Mouse (Mus musculus) bone marrow macrophage, adult 2 months (primary cell): Measurements from ENCODE around the gene Parva. TPM values are rescaled to one million over a fixed set of nuclear protein-coding genes. Genes with fewer than 3 reads are reported as not detected.

Experiments
- H3K27ac ChIP-seq: 2 replicates; pipeline ENCODE4 v1.5.1; 2012; ENCODE audit warnings: low read depth, low read length; ENCODE audit not compliant: insufficient read depth
- H3K4me1 ChIP-seq: 2 replicates; pipeline ENCODE4 v1.6.1; 2012; ENCODE audit warnings: low read length; ENCODE audit not compliant: control insufficient read depth, insufficient read depth
- H3K4me3 ChIP-seq: 2 replicates; pipeline ENCODE4 v1.5.1; 2012; ENCODE audit warnings: mild to moderate bottlenecking, low read length, moderate library complexity; ENCODE audit not compliant: insufficient read depth
- CTCF ChIP-seq: IDR thresholded peaks from 2 replicates; pipeline ENCODE4 v1.5.1; 2012; ENCODE audit warnings: low read depth, mild to moderate bottlenecking, low read length, moderate library complexity
- POLR2A ChIP-seq: IDR thresholded peaks from 2 replicates; pipeline ENCODE4 v1.6.1; 2012; ENCODE audit warnings: mild to moderate bottlenecking, low read depth, low read length, borderline replicate concordance
- polyA plus RNA-seq: library from polyadenylated mRNA; stranded (reverse); fragments of >200 nt; gene quantifications from 2 replicates; pipeline ENCODE4 v1.2.4, GENCODE M21; 2012; ENCODE audit not compliant: missing spikeins, insufficient read depth, insufficient read length

Gene Parva
- polyA plus RNA-seq, 1 experiment, result 0.71 TPM

- H3K4me3 ChIP-seq, result no peak overlapping the region
- H3K27ac ChIP-seq, result no peak overlapping the region
- no peaks in the 10 kb centered on the region for H3K4me1 ChIP-seq
- no peak for TF ChIP-seq CTCF
- no peak for TF ChIP-seq POLR2A
Measured at GRCm38 (mm10) chr7:112397786-112398185, 29.5 kb upstream of the Parva start.

GRCm38 (mm10) chr7:112399425-112400170 lies 27.7 kb upstream of the Parva start:
- H3K4me1 ChIP-seq, result no peaks in the 10 kb centered on the region
- no peak overlapping the region for H3K4me3 ChIP-seq
- TF ChIP-seq POLR2A, result no peak
- TF ChIP-seq CTCF, result no peak
- H3K27ac ChIP-seq, result no peak overlapping the region

DNA sequence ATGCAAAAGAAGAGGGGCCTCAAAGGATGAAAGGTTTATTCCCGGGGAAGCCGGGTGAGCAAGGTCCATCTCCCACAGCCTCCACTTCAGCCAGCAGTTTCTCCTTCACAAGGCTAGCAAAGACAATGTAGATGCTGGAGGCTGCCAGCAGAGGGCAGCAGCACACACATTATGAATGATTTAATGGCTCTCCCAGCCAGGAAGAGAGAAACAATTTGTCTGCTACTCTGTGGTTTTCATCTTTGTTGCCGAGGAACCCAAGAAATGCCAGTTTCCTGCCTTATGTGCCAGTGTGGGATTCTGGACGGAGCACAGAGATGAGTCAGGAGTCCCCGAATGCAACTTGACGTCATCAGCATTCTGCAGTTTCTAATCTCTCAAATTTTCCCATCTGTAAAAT lies 27.1 kb upstream of the Parva start:
- no peak for TF ChIP-seq POLR2A
- peak; percentile 87 for TF ChIP-seq CTCF
- peaks cover 5% of the 10 kb centered on the region for H3K4me1 ChIP-seq
- no peak overlapping the region for H3K27ac ChIP-seq

DNA sequence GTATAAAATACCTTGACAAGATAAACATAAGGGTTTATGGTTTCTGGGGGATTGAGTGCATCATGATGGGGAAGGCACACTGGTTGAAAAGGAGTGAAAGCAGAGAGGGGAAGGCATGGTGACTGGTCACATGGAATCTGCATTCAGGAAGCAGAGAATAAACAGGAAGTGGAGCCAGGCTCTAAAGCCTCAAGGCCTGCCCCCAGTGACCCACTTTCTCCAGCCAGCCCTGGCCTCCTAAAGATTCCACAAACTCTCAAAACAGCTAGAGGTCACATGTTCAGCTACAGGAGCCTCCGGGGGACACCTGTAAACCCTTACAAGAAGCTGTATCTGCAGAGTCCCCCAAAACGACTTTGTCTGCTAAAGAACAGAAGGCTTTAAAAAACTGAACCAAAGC lies 22.2 kb upstream of the Parva start:
- no peak overlapping the region for H3K4me3 ChIP-seq
- H3K27ac ChIP-seq, result no peak overlapping the region
- peaks cover 8% of the 10 kb centered on the region for H3K4me1 ChIP-seq
- no peak for TF ChIP-seq POLR2A
- TF ChIP-seq CTCF, result no peak

More for the DNA sequence above, 27.1 kb upstream of the Parva start:
- H3K4me3 ChIP-seq, result no peak overlapping the region

DNA sequence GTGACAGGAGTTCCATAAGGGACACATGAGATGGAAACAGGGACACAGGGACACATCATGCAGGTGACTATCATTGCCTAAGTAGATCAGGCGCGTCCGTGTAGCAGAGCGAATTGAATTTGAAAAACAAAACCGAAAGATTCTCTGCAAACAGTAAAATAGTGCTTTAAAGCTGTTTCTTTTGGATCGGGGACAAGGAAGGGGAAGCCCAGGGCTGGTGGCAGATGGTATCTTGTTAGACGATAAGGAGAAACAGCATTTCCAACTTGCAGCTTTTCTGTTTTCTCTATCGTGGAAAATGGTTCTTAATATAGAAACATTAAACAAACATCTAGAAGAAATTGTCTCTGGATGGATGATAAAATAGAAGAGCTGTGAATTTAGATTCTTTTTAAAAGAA lies 21.7 kb upstream of the Parva start:
- peaks cover 8% of the 10 kb centered on the region for H3K4me1 ChIP-seq
- H3K4me3 ChIP-seq, result no peak overlapping the region
- TF ChIP-seq POLR2A, result no peak
- TF ChIP-seq CTCF, result no peak
- H3K27ac ChIP-seq, result no peak overlapping the region

DNA sequence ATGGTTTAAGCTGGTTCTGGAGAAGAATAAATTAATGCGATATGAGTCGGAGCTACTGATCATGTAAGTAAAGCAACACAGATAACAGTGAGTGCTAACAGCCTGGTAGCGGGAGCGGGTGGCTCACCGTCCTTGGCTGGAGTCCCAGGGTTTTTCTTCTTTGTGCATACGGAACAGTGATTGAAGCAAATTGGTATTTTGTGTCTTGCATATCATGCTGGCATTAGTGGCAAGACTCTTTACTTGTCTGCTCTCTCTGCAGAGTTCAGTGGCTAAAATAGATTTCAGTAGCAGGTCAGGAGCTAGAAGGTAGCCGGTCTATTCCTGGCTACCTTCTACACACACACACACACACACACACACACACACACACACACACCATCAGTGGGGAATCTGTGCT lies 19.7 kb upstream of the Parva start:
- no peak overlapping the region for H3K4me3 ChIP-seq
- no peak for TF ChIP-seq CTCF
- no peak for TF ChIP-seq POLR2A
- H3K27ac ChIP-seq, result no peak overlapping the region
- peaks cover 8% of the 10 kb centered on the region for H3K4me1 ChIP-seq

DNA sequence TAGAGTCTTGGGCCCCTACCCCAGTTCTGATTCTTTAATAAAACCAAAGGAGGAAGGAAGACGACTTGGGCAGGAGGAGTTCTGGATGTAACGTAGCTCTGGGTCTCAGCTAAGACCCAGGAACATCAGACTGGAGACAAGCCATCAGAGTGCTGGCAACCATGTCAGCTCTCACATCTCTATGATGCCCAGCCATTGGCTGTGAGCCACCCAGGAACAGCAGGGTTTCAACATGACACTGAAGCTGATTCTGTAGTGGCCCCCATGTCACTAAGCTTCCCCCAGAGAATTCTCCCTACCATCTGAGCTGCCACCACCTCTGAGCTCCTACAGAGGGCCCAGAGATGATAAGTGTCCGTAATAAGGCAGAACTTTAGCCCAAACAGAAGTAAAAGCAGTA lies 17.3 kb upstream of the Parva start:
- Histone ChIP-seq H3K4me1 (peaks cover 5% of the 10 kb centered on the region), H3K27ac (no peak overlapping the region), H3K4me3 (no peak overlapping the region)
- TF ChIP-seq CTCF (no peak), POLR2A (no peak)

DNA sequence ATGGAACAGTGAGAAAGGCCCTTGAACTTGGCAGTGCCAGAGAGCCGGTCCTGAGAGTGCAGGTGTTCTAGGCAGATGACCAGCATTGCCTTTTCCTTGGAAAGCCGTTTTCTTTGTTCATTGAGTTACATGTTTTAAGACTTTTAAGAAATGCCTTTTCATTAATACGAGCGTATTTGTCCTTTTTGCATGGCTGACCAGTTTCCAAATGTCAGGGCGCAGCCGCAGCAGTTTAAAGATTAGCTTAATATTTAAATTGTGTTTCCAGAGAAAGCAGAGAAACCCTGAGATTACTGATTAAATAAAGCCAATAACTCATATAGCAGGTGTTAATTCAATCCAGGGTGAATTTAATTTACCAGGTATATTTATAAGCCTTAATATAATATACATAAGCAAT lies 14.0 kb upstream of the Parva start:
- Histone ChIP-seq H3K4me1 (no peaks in the 10 kb centered on the region), H3K4me3 (no peak overlapping the region), H3K27ac (no peak overlapping the region)
- TF ChIP-seq POLR2A, result no peak
- TF ChIP-seq CTCF, result no peak

GRCm38 (mm10) chr7:112416058-112416526 lies 11.2 kb upstream of the Parva start:
- Histone ChIP-seq H3K4me3 (no peak overlapping the region), H3K4me1 (no peaks in the 10 kb centered on the region), H3K27ac (no peak overlapping the region)
- TF ChIP-seq CTCF (no peak), POLR2A (no peak)

GRCm38 (mm10) chr7:112416730-112417513 lies 10.4 kb upstream of the Parva start:
- Histone ChIP-seq H3K4me3 (no peak overlapping the region), H3K4me1 (no peaks in the 10 kb centered on the region), H3K27ac (no peak overlapping the region)
- TF ChIP-seq POLR2A (no peak), CTCF (no peak)
